Mouse (Mus musculus) forebrain, embryonic 13.5 days (tissue): ENCODE measurements around the gene Hspa1l. TPM values are rescaled to one million over a fixed set of nuclear protein-coding genes. Genes with fewer than 3 reads are reported as not detected.
"Not testable (repeated sequence)": the region's sequence is repeated elsewhere in the genome, so short reads cannot be mapped to it uniquely, and the experiment has no call there.

Experiments
- ATAC-seq: fragments of 200-750 bp; cut with Nextera tagmentation; 2 replicates; pipeline ENCODE4 v1.8.0; 2017
- H3K27ac ChIP-seq: fragments of 300-500 bp; sonication (generic); 2 replicates; pipeline ENCODE4 v1.5.1; 2015; ENCODE audit warnings: inconsistent platforms, mild to moderate bottlenecking, moderate library complexity
- H3K27me3 ChIP-seq: fragments of 300-500 bp; sonication (generic); 2 replicates; pipeline ENCODE4 v1.6.1; 2015; ENCODE audit warnings: mild to moderate bottlenecking, inconsistent platforms
- H3K36me3 ChIP-seq: fragments of 300-500 bp; sonication (generic); 2 replicates; pipeline ENCODE4 v1.6.1; 2015; ENCODE audit warnings: mild to moderate bottlenecking, inconsistent platforms; ENCODE audit not compliant: poor library complexity, severe bottlenecking
- H3K4me1 ChIP-seq: fragments of 300-500 bp; sonication (generic); 2 replicates; pipeline ENCODE4 v1.6.1; 2015; ENCODE audit warnings: inconsistent platforms
- H3K4me2 ChIP-seq: fragments of 300-500 bp; sonication (generic); 2 replicates; pipeline ENCODE4 v1.6.1; 2015; ENCODE audit warnings: inconsistent platforms, mild to moderate bottlenecking, moderate library complexity
- H3K4me3 ChIP-seq: fragments of 300-500 bp; sonication (generic); 2 replicates; pipeline ENCODE4 v1.5.1; 2015; ENCODE audit warnings: mild to moderate bottlenecking, inconsistent platforms
- H3K9ac ChIP-seq: fragments of 300-500 bp; sonication (generic); 2 replicates; pipeline ENCODE4 v1.6.1; 2015; ENCODE audit warnings: mild to moderate bottlenecking, inconsistent platforms
- H3K9me3 ChIP-seq: fragments of 300-500 bp; sonication (generic); replicated peaks from 2 replicates; pipeline ENCODE4 v1.6.1; 2016; ENCODE audit warnings: inconsistent platforms
- WGBS: fragments of 180-500 bp; shearing (Covaris S2); methylation state at CpG from one replicate; pipeline ENCODE4 v1.1.7; 2015; 5-methylcytosine and 5-hydroxymethylcytosine counted together
- polyA plus RNA-seq: library from polyadenylated mRNA; unstranded; fragments of >200 nt; fragmentation: Nextera tagmentation; extraction: Ambion mirVana; gene quantifications from 2 replicates; pipeline ENCODE4 v1.2.1, GENCODE M21; 2015

The Hspa1l gene
- 1.00 and 1.3 TPM in 2 replicates for polyA plus RNA-seq

- ATAC-seq, result peak; percentile 96
- H3K4me1 ChIP-seq, H3K9me3 ChIP-seq, H3K27ac ChIP-seq, H3K36me3 ChIP-seq: not testable (repeated sequence)
- peak within 1 kb of the TSS; percentile 48; the same call in 1 of the 2 replicates for H3K9ac ChIP-seq
- peaks cover 38% of the 10 kb centered on the region for H3K27me3 ChIP-seq
- peak within 1 kb of the TSS; percentile 79 for H3K4me2 ChIP-seq
- peak within 1 kb of the TSS; percentile 40 for H3K4me3 ChIP-seq
- under 1% methylated on average over 32 of the region's 33 CpGs for WGBS
Observed at GRCm38 (mm10) chr17:34972069-34972749, at the start of gene Hspa1l, which contains the start of gene Hspa1a. Gene Hspa1l (plus strand): TSS chr17:34972703. Gene Hspa1a (minus strand): TSS chr17:34972156.

DNA sequence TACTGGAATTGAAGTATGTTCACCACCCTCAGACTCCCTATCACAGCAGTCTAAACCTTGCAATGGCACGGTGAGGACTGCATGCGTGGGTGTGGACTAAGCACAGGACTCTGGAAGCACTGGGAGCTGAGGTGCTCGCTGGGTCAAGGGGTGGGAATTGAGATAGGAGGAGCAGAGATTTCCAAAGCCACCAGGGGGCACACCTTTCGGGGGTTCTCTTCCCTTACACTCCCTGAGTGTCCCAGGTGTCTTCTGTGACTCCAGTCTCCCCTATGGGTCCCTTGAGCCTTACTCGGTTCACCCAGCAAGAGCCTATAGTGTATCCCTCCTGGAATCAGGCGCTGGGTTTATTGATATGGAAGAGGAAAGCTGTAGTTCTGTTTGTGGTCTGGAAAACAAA, 49.6 kb upstream of the Hspa1l start:
- 48% methylated on average over 6 of the region's 6 CpGs for WGBS

DNA sequence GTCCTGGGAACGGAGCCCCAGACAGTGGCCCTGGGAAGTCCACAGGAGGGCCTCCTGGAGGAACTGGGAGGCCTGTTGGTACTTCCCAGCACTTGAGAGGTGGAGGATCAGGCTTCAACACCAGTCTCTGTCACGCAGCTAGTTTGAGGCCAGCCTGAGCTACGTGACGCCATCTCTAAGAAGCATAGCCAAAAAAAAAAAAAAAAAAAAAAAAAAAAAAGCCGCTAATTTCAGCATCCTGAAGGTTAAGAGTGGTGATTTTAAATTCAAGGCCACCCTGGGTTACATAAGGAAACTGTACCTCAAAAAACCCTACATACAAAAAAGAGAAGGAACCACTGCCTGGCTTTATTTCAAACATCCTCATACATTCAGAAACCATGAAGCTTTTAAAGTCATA, 48.2 kb upstream of the Hspa1l start:
- no peaks in the 10 kb centered on the region for H3K9me3 ChIP-seq
- H3K27me3 ChIP-seq, result no peaks in the 10 kb centered on the region
- 68% methylated on average over 5 of the region's 5 CpGs for WGBS
- ATAC-seq, result no peak
- H3K4me3 ChIP-seq, result no peak overlapping the region
- H3K4me1 ChIP-seq, result no peaks in the 10 kb centered on the region
- no peak overlapping the region for H3K9ac ChIP-seq
- H3K27ac ChIP-seq, result no peak overlapping the region
- H3K36me3 ChIP-seq, result no peaks in the 10 kb centered on the region
- no peak overlapping the region for H3K4me2 ChIP-seq

More for the DNA sequence above, 49.6 kb upstream of the Hspa1l start:
- no peak overlapping the region for H3K4me3 ChIP-seq
- H3K27ac ChIP-seq, result no peak overlapping the region
- H3K9ac ChIP-seq, result no peak overlapping the region
- no peak overlapping the region for H3K4me2 ChIP-seq
- ATAC-seq, result no peak
- H3K4me1 ChIP-seq, result no peaks in the 10 kb centered on the region
- no peaks in the 10 kb centered on the region for H3K36me3 ChIP-seq
- H3K27me3 ChIP-seq, result no peaks in the 10 kb centered on the region
- H3K9me3 ChIP-seq, result no peaks in the 10 kb centered on the region

DNA sequence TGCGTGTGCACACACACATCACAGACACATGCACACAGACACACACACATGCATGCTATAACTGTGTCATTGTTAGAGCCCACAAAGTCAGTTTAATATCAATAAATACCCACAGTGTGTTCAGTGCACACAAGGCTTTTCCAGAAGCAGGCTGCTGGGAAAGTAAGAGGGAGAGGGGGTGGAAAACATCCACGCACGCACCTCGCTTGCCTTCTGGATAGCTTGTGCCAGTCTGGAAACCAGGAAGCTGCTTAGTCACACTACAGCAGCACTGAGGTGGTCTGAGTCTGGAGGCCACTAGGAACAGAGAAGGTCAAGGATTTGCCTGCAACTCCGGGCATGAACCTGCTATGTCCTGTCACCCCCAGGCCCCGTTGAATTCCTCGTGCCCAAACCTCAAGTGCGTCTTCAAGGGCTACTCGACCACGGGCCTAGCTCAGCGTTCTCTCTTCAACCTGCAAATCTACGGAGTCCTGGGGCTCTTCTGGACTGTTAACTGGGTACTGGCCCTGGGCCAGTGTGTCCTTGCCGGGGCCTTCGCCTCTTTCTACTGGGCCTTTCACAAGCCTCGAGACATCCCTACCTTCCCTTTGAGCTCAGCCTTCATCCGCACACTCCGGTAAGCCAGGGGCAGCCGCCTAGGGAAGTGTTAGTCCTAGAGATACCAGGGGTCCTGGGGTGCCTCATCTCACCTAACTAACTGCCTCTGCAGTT, 45.0 kb upstream of the Hspa1l start:
- no peak for ATAC-seq
- Histone ChIP-seq H3K4me2 (no peak overlapping the region), H3K9me3 (no peaks in the 10 kb centered on the region), H3K4me3 (no peak overlapping the region), H3K36me3 (no peaks in the 10 kb centered on the region), H3K9ac (peak overlapping the region; percentile 12; the same call in 1 of the 2 replicates), H3K27ac (no peak overlapping the region), H3K27me3 (no peaks in the 10 kb centered on the region), H3K4me1 (peaks cover 9% of the 10 kb centered on the region)
- WGBS, result 88% methylated on average over 18 of the region's 18 CpGs

GRCm38 (mm10) chr17:34928841-34929240, 43.7 kb upstream of the Hspa1l start:
- WGBS, result 78% methylated on average over 4 of the region's 4 CpGs
- ATAC-seq, result no peak
- peaks cover 9% of the 10 kb centered on the region for H3K4me1 ChIP-seq
- H3K9me3 ChIP-seq, result no peaks in the 10 kb centered on the region
- H3K27ac ChIP-seq, result no peak overlapping the region
- H3K4me3 ChIP-seq, result no peak overlapping the region
- no peak overlapping the region for H3K4me2 ChIP-seq
- 0 out of 2 replicates have a peak, but pooled peaks cover 1% of the 10 kb centered on the region for H3K36me3 ChIP-seq
- no peak overlapping the region for H3K9ac ChIP-seq
- no peaks in the 10 kb centered on the region for H3K27me3 ChIP-seq

- no peaks in the 10 kb centered on the region for H3K27me3 ChIP-seq
- H3K9me3 ChIP-seq, result no peaks in the 10 kb centered on the region
- ATAC-seq, result peak; percentile 98
- peak within 1 kb of the TSS; percentile 90 for H3K9ac ChIP-seq
- H3K4me3 ChIP-seq, result peak within 1 kb of the TSS; percentile 80
- peak within 1 kb of the TSS; percentile 98 for H3K4me2 ChIP-seq
- peaks cover 9% of the 10 kb centered on the region for H3K4me1 ChIP-seq
- H3K36me3 ChIP-seq, result peaks cover 20% of the 10 kb centered on the region; the same call in 1 of the 2 replicates
- WGBS, result under 1% methylated on average over 37 of the region's 38 CpGs
- peak within 1 kb of the TSS; percentile 40 for H3K27ac ChIP-seq
Observed at GRCm38 (mm10) chr17:34931061-34931734, 41.3 kb upstream of the Hspa1l start, which contains the start of gene Neu1. Gene Neu1 (plus strand): TSS chr17:34931253.

DNA sequence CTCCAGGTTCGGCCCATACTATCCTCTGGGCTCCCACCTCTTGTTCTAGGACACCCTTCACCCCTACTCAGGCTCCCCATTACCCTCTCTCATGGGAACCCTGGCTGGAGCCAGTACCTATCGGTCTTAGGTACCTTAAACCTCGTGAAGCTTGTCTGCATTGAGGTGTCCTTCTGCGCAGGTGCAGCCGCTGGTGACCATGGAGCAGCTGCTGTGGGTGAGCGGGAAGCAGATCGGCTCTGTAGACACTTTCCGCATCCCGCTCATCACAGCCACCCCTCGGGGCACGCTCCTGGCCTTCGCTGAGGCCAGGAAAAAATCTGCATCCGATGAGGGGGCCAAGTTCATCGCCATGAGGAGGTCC, 40.8 kb upstream of the Hspa1l start:
- Histone ChIP-seq H3K4me3 (peak overlapping the region; percentile 80), H3K36me3 (peaks cover 20% of the 10 kb centered on the region; the same call in 1 of the 2 replicates), H3K27ac (no peak overlapping the region), H3K27me3 (no peaks in the 10 kb centered on the region), H3K4me2 (peak overlapping the region; percentile 98), H3K9ac (peak overlapping the region; percentile 90), H3K4me1 (peaks cover 9% of the 10 kb centered on the region), H3K9me3 (no peaks in the 10 kb centered on the region)
- ATAC-seq, result no peak; the same call in 1 of the 2 replicates
- WGBS, result 13% methylated on average over 14 of the region's 14 CpGs

DNA sequence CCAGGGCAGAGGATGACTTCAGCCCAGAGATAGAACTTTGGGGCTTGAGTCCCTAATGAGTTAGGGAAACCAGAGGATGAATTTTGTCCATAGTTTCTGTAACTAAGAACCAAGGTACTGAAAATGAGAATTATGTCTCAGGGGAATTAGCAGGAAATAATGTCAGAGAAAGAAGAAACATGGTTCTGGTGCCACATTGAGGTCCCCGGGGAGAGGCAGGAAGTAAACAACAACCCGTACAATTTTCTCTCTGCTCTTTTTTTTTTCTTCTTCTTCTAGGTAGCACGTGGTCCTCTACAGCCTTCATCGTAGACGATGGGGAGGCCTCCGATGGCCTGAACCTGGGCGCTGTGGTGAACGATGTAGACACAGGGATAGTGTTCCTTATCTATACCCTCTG, 40.2 kb upstream of the Hspa1l start:
- no peaks in the 10 kb centered on the region for H3K27me3 ChIP-seq
- no peak for ATAC-seq
- peak overlapping the region; percentile 90 for H3K9ac ChIP-seq
- H3K9me3 ChIP-seq, result no peaks in the 10 kb centered on the region
- peaks cover 20% of the 10 kb centered on the region; the same call in 1 of the 2 replicates for H3K36me3 ChIP-seq
- H3K4me3 ChIP-seq, result peak overlapping the region; percentile 80
- 92% methylated on average over 8 of the region's 8 CpGs for WGBS
- H3K4me2 ChIP-seq, result peak overlapping the region; percentile 98
- peaks cover 9% of the 10 kb centered on the region for H3K4me1 ChIP-seq
- no peak overlapping the region for H3K27ac ChIP-seq

DNA sequence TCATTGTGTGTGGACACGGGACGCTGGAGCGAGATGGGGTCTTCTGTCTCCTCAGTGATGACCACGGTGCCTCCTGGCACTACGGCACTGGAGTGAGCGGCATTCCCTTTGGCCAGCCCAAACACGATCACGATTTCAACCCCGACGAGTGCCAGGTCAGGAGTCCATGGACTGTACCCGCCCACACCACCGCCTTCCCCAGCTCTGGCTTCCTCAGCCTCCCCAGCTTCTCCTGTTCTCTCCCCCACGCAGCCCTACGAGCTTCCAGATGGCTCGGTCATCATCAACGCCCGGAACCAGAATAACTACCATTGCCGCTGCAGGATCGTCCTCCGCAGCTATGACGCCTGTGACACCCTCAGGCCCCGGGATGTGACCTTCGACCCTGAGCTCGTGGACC, 38.5 kb upstream of the Hspa1l start:
- Histone ChIP-seq H3K4me2 (no peak overlapping the region), H3K4me3 (no peak overlapping the region), H3K4me1 (peaks cover 9% of the 10 kb centered on the region), H3K9me3 (no peaks in the 10 kb centered on the region), H3K27me3 (no peaks in the 10 kb centered on the region), H3K27ac (no peak overlapping the region), H3K36me3 (peaks cover 20% of the 10 kb centered on the region; the same call in 1 of the 2 replicates), H3K9ac (no peak overlapping the region)
- 77% methylated on average over 24 of the region's 24 CpGs for WGBS
- ATAC-seq, result no peak

- H3K4me1 ChIP-seq, result peaks cover 9% of the 10 kb centered on the region
- no peak overlapping the region for H3K9ac ChIP-seq
- 62% methylated on average over 8 of the region's 8 CpGs for WGBS
Observed at GRCm38 (mm10) chr17:34934830-34935229, 37.7 kb upstream of the Hspa1l start.

DNA sequence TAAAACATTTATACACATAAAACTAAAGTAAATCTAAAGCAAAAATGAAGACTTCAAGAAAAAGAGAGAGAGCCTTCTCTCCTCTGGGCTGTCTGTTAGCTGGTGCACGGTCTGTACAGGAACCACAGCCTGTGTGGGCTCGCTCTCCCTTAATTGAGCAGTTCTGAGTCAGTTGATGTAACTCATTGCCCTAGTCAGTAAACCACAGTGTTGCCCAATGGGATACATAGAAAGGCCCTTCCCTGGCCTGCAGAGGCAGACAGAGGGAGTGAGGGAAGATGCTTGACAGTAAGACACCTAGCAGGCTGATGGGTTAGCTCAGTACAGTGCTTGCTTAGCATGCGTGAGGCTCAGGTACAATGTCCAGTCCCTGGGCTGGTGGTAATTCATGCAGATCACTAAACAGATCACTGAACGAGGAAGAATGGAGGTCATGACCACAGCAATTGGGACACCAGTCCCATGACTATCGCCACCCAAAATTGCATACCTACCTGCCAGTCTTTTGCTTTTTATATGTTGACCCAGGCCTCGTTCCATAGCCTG, 34.5 kb upstream of the Hspa1l start:
- Histone ChIP-seq H3K36me3 (peaks cover 20% of the 10 kb centered on the region; the same call in 1 of the 2 replicates), H3K27ac (no peak overlapping the region), H3K4me3 (no peak overlapping the region), H3K4me2 (no peak overlapping the region), H3K9ac (no peak overlapping the region), H3K9me3 (no peaks in the 10 kb centered on the region), H3K4me1 (peaks cover 7% of the 10 kb centered on the region), H3K27me3 (no peaks in the 10 kb centered on the region)
- no peak for ATAC-seq
- WGBS, result 84% methylated on average over 6 of the region's 6 CpGs

More at GRCm38 (mm10) chr17:34934830-34935229, 37.7 kb upstream of the Hspa1l start:
- ATAC-seq, result no peak
- no peaks in the 10 kb centered on the region for H3K27me3 ChIP-seq
- H3K4me3 ChIP-seq, result no peak overlapping the region
- no peak overlapping the region for H3K27ac ChIP-seq
- H3K36me3 ChIP-seq, result peaks cover 20% of the 10 kb centered on the region; the same call in 1 of the 2 replicates
- H3K4me2 ChIP-seq, result no peak overlapping the region
- no peaks in the 10 kb centered on the region for H3K9me3 ChIP-seq
